Mouse (Mus musculus) brain, embryonic 14.5 days (tissue): ENCODE measurements at regions not wholly inside any gene's neighbourhood (a gene's known extent, or its start where the extent isn't known, plus 50 kb on each side); places are given as distances from the start of the nearest gene placed in this dataset.

Source experiments
- CTCF ChIP-seq: fragments of 200-500 bp; IDR thresholded peaks from 2 replicates; pipeline ENCODE4 v1.5.1; 2012; ENCODE audit warnings: inconsistent platforms, mild to moderate bottlenecking, moderate library complexity, borderline replicate concordance; ENCODE audit not compliant: insufficient read depth, insufficient read length; ENCODE audit errors: extremely low read depth
- POLR2A ChIP-seq: fragments of 200-500 bp; IDR thresholded peaks from 2 replicates; pipeline ENCODE4 v1.6.1; 2012; ENCODE audit warnings: mild to moderate bottlenecking, inconsistent platforms, borderline replicate concordance; ENCODE audit not compliant: poor library complexity, insufficient read depth, insufficient read length, severe bottlenecking; ENCODE audit errors: extremely low read depth

GRCm38 (mm10) chr4:91164280-91165121 is 236.1 kb downstream of the Elavl2 start:
- TF ChIP-seq POLR2A, result no peak
- no peak for TF ChIP-seq CTCF
